Mouse (Mus musculus): ENCODE results near the gene Chchd3. TPM values are rescaled to one million over a fixed set of nuclear protein-coding genes. Genes with fewer than 3 reads are reported as not detected.

Chchd3 gene
- polyA plus RNA-seq (2012; rRNA removed): 65.4 and 90.8 TPM in 2 replicates

- under 1% methylated on average over 50 of the region's 50 CpGs for WGBS
- DNase-seq (ENCODE audit: low read depth, low spot score): peak; percentile 100
Measured at GRCm38 (mm10) chr6:33059735-33060576, at the start of gene Chchd3. Chchd3 (minus strand) TSS chr6:33060260.

DNA sequence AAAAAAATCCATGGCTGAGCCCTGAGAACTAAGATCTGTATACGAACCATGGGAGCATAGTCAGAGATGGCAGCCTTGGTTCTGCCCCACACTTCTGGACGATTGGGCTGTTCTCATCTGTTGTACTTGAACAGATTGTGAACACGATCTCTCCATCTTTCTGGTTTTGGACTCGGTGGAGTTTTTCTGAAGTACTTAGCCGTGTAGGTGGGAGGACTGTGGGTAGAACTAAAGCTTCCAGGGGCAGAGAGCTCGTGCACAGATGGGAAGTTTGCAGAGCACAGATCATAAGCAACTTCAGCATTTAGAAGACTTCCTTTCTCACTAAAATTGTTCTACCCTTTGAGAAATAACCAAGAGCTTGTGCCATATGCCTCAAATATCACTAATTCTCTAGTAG is 44.6 kb upstream of the Chchd3 start:
- DNase-seq (ENCODE audit: low read depth, low spot score): no peak
- WGBS: 80% methylated on average over 6 of the region's 6 CpGs

GRCm38 (mm10) chr6:33098903-33099302 is 38.8 kb upstream of the Chchd3 start:
- no peak for DNase-seq (ENCODE audit: low read depth, low spot score)
- 86% methylated on average over 4 of the region's 4 CpGs for WGBS

- 65% methylated on average over 8 of the region's 8 CpGs for WGBS
- no peak for DNase-seq (ENCODE audit: low read depth, low spot score)
Measured at GRCm38 (mm10) chr6:33094671-33095233, 34.7 kb upstream of the Chchd3 start.

DNA sequence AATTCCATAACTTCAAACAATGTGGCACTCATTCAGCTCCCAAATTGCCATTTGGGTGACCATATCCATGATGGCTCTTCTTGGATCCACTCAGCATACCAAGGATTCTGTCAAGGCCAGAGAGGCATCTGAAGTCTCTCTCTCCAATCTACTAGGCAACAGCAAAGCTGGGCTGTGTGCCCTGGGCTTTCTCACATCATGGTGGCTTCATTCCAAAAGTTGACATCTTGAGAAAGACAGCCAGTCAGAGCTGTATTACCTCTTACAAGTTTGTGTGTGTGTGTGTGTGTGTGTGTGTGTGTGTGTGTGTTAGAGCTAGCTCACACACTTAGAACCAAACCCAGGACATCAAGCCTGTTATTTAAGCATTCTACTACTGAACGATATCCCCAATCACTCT is 20.1 kb upstream of the Chchd3 start:
- DNase-seq (ENCODE audit: low read depth, low spot score): no peak
- 94% methylated on average over 1 of the region's 1 CpGs for WGBS

GRCm38 (mm10) chr6:33078260-33078936 is 18.3 kb upstream of the Chchd3 start:
- 28% methylated on average over 19 of the region's 19 CpGs for WGBS
- no peak for DNase-seq (ENCODE audit: low read depth, low spot score)

GRCm38 (mm10) chr6:33066462-33066861 is 6.4 kb upstream of the Chchd3 start:
- DNase-seq (ENCODE audit: low read depth, low spot score): no peak
- WGBS: 65% methylated on average over 4 of the region's 4 CpGs

GRCm38 (mm10) chr6:33059276-33059675 is 784 bp downstream of the Chchd3 start:
- DNase-seq (ENCODE audit: low read depth, low spot score): peak; percentile 48
- 12% methylated on average over 7 of the region's 7 CpGs for WGBS

DNA sequence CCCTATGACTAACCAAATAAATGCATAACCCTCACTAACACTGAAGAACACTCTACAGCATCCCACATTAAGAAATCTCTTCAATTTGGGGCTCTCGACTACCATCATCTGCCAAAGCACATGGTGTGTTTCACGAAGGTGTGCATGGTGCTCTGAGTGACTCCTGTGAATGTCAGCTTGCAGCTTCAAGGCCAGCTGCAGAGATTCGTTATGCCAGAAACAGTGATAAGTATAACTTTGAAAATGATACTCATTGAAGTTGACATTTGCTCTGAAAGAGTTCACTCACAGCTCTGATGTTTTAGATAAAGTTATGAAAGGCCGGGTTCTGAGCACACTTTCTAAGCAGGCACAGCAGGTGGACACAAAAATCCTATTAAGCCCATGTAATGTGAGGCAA is 3.7 kb downstream of the Chchd3 start:
- WGBS: 78% methylated on average over 4 of the region's 4 CpGs
- DNase-seq (ENCODE audit: low read depth, low spot score): no peak

- WGBS: 75% methylated on average over 4 of the region's 4 CpGs
- DNase-seq (ENCODE audit: low read depth, low spot score): no peak
Measured at GRCm38 (mm10) chr6:33055663-33056062, 4.4 kb downstream of the Chchd3 start.

DNA sequence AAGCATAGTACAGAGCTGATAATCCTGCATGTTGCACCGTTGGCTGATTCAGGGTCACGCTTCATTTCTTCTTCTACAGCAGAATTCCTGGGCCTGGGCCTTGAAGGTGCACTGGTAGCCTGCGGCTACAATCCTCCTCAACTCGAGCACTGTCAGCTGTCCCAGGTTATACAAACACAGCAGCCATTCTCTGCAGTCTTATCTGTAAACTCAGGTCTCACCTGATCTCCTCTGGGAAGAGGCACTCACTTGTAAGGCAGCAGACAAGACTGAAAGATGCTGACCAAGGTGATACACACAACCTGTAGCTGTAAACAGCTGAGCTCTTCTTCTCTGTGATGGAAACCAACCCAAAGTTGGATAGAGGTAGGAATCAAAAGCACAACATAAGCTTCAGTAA is 5.1 kb downstream of the Chchd3 start:
- WGBS: 89% methylated on average over 4 of the region's 4 CpGs
- DNase-seq (ENCODE audit: low read depth, low spot score): no peak

- no peak for DNase-seq (ENCODE audit: low read depth, low spot score)
- 28% methylated on average over 2 of the region's 2 CpGs for WGBS
Measured at GRCm38 (mm10) chr6:33051642-33052041, 8.4 kb downstream of the Chchd3 start.

DNA sequence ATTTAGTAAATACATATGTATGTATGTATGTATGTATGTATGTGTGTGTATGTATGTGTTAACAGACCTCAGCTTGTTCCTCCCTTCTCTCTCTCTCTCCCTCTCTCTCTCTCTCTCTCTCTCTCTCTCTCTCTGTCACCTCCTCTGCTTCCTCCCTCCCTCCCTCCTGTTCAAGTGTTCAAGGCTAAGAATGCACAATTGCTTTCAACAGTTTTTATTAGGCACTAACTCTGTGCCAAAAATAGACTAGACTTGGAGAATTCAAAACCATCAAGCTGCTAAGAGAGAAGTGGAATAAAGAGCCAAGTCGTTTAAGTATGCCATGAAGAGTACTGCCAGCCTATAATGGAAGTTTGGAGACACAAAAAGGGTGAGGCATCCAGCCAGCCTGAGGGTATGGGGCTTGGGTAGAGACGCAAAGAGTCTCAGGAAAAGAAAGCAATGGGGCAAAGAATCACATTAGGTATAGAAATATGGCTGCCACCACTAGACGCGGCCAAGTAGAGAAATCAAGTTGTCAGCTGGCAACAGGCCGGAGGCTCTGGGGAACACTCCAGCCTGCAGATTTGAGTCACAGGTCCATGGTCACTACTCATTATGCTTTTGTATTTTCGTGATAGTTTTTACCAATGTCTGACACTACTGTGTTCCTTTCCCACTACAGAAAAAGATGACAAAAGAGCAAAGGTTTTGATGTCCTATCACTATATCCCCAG is 10.2 kb downstream of the Chchd3 start:
- no peak for DNase-seq (ENCODE audit: low read depth, low spot score)
- 71% methylated on average over 6 of the region's 6 CpGs for WGBS

DNA sequence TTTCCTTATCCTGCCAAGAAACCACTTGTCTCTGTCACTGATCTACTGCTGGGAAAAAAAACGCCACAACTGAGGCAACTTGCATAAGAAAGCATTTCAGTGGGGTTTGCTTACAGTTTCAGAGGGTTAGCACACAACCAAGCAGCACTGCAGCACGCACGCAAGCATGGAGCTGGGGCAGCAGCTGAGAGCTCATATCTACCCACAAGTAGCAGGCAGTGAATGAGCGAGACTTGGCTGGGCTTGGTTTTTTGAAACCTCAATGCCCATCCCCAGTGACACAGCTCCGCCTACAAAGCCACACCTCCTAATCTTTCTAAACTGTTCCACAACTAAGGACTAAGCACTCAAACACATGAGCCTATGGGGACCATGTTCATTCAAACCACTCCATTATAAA is 16.6 kb downstream of the Chchd3 start:
- 93% methylated on average over 5 of the region's 5 CpGs for WGBS
- DNase-seq (ENCODE audit: low read depth, low spot score): no peak

DNA sequence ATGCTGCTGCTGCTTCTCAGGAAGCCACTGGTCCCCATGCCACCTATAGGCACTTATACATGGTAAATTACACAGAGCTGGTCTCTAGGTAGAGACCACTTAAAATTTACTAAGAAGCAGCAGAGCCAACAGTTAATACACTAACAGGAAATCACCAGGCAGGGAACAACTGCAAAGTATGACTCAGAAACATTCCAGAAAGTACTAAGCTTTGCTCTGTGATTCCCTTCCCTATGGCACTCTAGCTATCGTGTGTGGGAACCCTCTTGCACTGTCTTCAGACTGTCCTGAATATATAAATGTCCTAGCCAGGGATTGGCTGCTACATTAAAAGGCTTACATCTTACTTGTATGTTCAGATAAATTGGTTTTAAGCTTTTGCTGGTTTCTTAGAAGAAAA is 17.2 kb downstream of the Chchd3 start:
- DNase-seq (ENCODE audit: low read depth, low spot score): no peak
- WGBS: 69% methylated on average over 1 of the region's 1 CpGs

GRCm38 (mm10) chr6:33041978-33042377 is 18.1 kb downstream of the Chchd3 start:
- 68% methylated on average over 2 of the region's 2 CpGs for WGBS
- no peak for DNase-seq (ENCODE audit: low read depth, low spot score)

GRCm38 (mm10) chr6:33040360-33041090 is 19.5 kb downstream of the Chchd3 start:
- 70% methylated on average over 4 of the region's 4 CpGs for whole genome bisulfite sequencing
- DNase-seq (ENCODE audit: low read depth, low spot score): no peak

GRCm38 (mm10) chr6:33032543-33032942 is 27.5 kb downstream of the Chchd3 start:
- 100% methylated on average over 1 of the region's 1 CpGs for WGBS
- DNase-seq (ENCODE audit: low read depth, low spot score): no peak

GRCm38 (mm10) chr6:33031631-33032030 is 28.4 kb downstream of the Chchd3 start:
- 71% methylated on average over 2 of the region's 2 CpGs for WGBS
- DNase-seq (ENCODE audit: low read depth, low spot score): no peak

All from large intestine, adult 2 months (tissue).